Mouse (Mus musculus) thymus, adult 2 months (tissue): ENCODE measurements around the gene Plch2.

Source experiments
- CTCF ChIP-seq: fragments of 200-500 bp; IDR thresholded peaks from 2 replicates; pipeline ENCODE4 v1.5.1; 2012; ENCODE audit warnings: mild to moderate bottlenecking, control low read depth, low read length, moderate library complexity, borderline replicate concordance; ENCODE audit not compliant: control insufficient read depth, poor library complexity, insufficient read depth; ENCODE audit errors: extremely low read depth
- POLR2A ChIP-seq: fragments of 200-500 bp; IDR thresholded peaks from 2 replicates; pipeline ENCODE4 v1.6.1; 2012; ENCODE audit warnings: mild to moderate bottlenecking, low read length, control low read depth, moderate library complexity; ENCODE audit not compliant: control insufficient read depth, poor library complexity, insufficient read depth; ENCODE audit errors: extremely low read depth

DNA sequence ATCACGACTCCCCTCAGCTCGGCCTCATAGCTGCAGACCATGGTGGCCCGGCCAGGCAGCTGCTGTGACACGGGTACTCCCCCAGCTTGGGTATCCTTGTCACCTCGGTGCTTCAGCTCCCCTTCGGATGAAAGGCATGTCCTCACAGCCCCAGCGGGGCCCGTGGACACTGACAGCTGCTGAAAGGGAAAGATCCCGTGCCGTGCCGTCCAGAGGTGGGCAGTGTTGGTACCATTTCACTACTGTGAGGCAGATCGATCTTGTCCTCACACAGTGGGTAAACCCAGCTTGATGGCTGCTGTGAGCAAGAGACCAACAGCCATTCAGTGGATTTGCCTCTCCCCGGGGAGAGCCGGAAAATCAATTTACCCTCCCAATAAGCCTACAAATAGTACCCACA is 42.3 kb downstream of the Plch2 start:
- TF ChIP-seq POLR2A (no peak), CTCF (no peak)
